Comparison of ENCODE assay signal across 7 mouse cellular contexts in the genomic region with DNA sequence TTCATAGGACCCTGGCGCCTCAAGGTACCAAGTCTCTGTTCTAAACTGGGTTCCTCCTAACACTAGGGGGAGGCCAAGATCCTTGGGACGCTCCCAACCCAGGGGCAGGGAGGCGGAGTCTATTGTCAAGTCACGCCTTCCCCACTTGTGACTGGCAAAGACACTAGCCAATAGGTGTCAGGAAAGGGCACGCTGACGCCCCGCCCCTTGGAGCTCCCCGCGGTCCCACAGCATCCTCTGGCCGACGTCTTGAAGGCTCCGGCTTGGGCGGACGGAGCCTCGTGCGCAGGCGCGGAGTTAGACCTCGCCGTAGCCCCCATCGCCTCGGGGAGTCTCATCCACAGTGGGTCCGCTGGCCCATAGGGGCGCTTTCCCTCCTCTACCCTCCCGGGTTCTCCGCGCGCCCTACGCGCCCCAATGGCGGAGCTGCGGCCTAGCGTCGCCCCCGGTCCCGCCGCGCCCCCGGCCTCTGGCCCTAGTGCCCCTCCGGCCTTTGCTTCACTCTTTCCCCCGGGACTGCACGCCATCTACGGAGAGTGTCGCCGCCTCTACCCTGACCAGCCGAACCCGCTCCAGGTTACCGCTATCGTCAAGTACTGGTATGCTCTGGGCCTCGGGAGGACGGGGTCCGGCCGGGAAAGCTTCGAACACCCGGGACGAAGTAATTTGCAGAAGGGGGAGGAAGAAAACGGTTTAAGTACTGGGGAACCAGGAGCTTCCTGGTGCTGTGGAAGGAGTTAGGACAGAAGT. TPM values are rescaled to one million over a fixed set of nuclear protein-coding genes. Genes with fewer than 3 reads are reported as not detected.
DNase-seq lines count a peak whose midpoint lies in the region; ATAC-seq lines count a peak whose summit lies in the region.

A gene (plus strand): TSS at position 211 of the 750 bp plus-strand sequence.

- under 1% methylated on average over 57 of the region's 57 CpGs for WGBS in embryonic facial prominence, embryonic 10.5 days
- WGBS in limb, embryonic 10.5 days = under 1% methylated on average over 57 of the region's 57 CpGs
- WGBS in midbrain, embryonic 13.5 days = under 1% methylated on average over 57 of the region's 57 CpGs

- H3K9ac ChIP-seq in midbrain, embryonic 13.5 days (replicated peaks) = peak within 1 kb of the TSS; percentile 90

- DNase-seq in adrenal gland, postnatal 10 days = peak; percentile 99
- DNase-seq in embryonic facial prominence, embryonic 10.5 days (ENCODE audit: low spot score) = peak; percentile 99
- peak; percentile 98 for DNase-seq in kidney, adult 11 months
- peak; percentile 95 for DNase-seq in limb, embryonic 10.5 days (ENCODE audit: low spot score)
- DNase-seq in spleen, adult 12 weeks (ENCODE audit: low spot score) = peak; percentile 96

- H3K9me3 ChIP-seq in embryonic facial prominence, embryonic 10.5 days = no peaks in the 10 kb centered on the region
- no peaks in the 10 kb centered on the region for H3K9me3 ChIP-seq in limb, embryonic 10.5 days (replicated peaks)
- no peaks in the 10 kb centered on the region for H3K9me3 ChIP-seq in midbrain, embryonic 13.5 days

- H3K36me3 ChIP-seq in embryonic facial prominence, embryonic 10.5 days (replicated peaks) = peaks cover 19% of the 10 kb centered on the region
- peaks cover 15% of the 10 kb centered on the region for H3K36me3 ChIP-seq in limb, embryonic 10.5 days
- H3K36me3 ChIP-seq in midbrain, embryonic 13.5 days = peaks cover 10% of the 10 kb centered on the region

- H3K4me3 ChIP-seq in embryonic facial prominence, embryonic 10.5 days = peak within 1 kb of the TSS; percentile 80
- peak within 1 kb of the TSS; percentile 86 for H3K4me3 ChIP-seq in limb, embryonic 10.5 days
- peak within 1 kb of the TSS; percentile 83 for H3K4me3 ChIP-seq in midbrain, embryonic 13.5 days (replicated peaks)

- peak; percentile 80 for ATAC-seq in granulocyte monocyte progenitor cell, adult 5-6 weeks (replicated peaks; ENCODE audit: poor library complexity, severe bottlenecking)
- peak; percentile 86 for ATAC-seq in midbrain, embryonic 13.5 days

- peaks cover 47% of the 10 kb centered on the region for H3K4me1 ChIP-seq in embryonic facial prominence, embryonic 10.5 days
- peaks cover 50% of the 10 kb centered on the region for H3K4me1 ChIP-seq in limb, embryonic 10.5 days
- peaks cover 57% of the 10 kb centered on the region for H3K4me1 ChIP-seq in midbrain, embryonic 13.5 days (replicated peaks)

- H3K27me3 ChIP-seq in embryonic facial prominence, embryonic 10.5 days (replicated peaks; ENCODE audit: low read depth, poor library complexity, severe bottlenecking) = no peaks in the 10 kb centered on the region
- H3K27me3 ChIP-seq in limb, embryonic 10.5 days (ENCODE audit: low read depth, poor library complexity, severe bottlenecking) = no peaks in the 10 kb centered on the region
- H3K27me3 ChIP-seq in midbrain, embryonic 13.5 days = no peaks in the 10 kb centered on the region

- H3K4me2 ChIP-seq in midbrain, embryonic 13.5 days (replicated peaks) = peak within 1 kb of the TSS; percentile 94

- peak within 1 kb of the TSS; percentile 91 for H3K27ac ChIP-seq in embryonic facial prominence, embryonic 10.5 days (replicated peaks)
- H3K27ac ChIP-seq in limb, embryonic 10.5 days = peak within 1 kb of the TSS; percentile 93
- peak within 1 kb of the TSS; percentile 82 for H3K27ac ChIP-seq in midbrain, embryonic 13.5 days

RNA-seq across cellular contexts. Expression of the gene that starts here (rescaled TPM):
- total RNA-seq in adrenal gland, postnatal 10 days (2021) = 10 to 100 TPM; 21.5 to 23.4 TPM
- polyA plus RNA-seq in embryonic facial prominence, embryonic 10.5 days (2016; fragmentation: Nextera tagmentation; extraction: Ambion mirVana) = 50.5 and 53.4 TPM in 2 replicates
- 20.9 and 22.8 TPM in 2 replicates for total RNA-seq in granulocyte monocyte progenitor cell, adult 5-6 weeks (2014; fragmentation: Nextera tagmentation)
- 7.2 and 9.0 TPM in 2 replicates for total RNA-seq in granulocyte monocyte progenitor cell, adult 5-6 weeks (2017)
- polyA plus RNA-seq in limb, embryonic 10.5 days (2016; fragmentation: Nextera tagmentation; extraction: Ambion mirVana) = 53.8 and 58.5 TPM in 2 replicates
- polyA plus RNA-seq in midbrain, embryonic 13.5 days (2015; fragmentation: Nextera tagmentation; extraction: Ambion mirVana) = 27.7 and 28.6 TPM in 2 replicates

Comparison
In these comparisons a context has a peak if more than half of its experiments do, and no peak if none do; other contexts are left out.
1. Peak in every context shown above with its lines: DNase-seq, ATAC-seq, H3K4me3 ChIP-seq and H3K27ac ChIP-seq.